In the genomic region with DNA sequence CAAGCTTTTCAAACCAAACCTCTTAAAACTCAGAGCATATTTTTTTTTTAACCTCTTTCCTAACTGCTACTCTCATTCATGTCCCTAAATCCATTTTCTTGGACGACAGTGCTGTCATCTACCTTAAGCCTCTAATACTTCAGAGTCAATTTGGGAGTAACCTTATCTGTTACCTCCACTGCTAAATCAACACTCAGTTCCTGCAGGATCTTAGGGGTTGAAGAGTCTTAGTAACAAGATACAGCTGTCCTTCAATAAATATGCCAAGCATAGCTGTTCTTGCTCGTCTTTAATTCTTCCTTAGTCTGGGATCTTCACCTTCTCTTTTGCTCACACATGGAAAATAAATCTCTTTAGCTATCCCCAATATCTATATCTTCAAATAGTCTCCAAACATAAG, we compare ENCODE assay signal across 16 mouse cellular contexts.
"Had no signal": no experiment of that assay in that cellular context is flagged by ENCODE, and none has a peak within 500 bp of the region (broad histone marks: within the 10 kb centered on the region; RNA-seq: fewer than 3 reads in every experiment).

No protein-coding gene starts in this region.

- H3K36me3 ChIP-seq: neural tube, embryonic 13.5 days; neural tube, embryonic 15.5 days; stomach, embryonic 15.5 days had no signal

- H3K4me3 ChIP-seq: neural tube, embryonic 13.5 days; neural tube, embryonic 15.5 days; stomach, embryonic 15.5 days had no signal

- H3K27me3 ChIP-seq: neural tube, embryonic 13.5 days; neural tube, embryonic 15.5 days; stomach, embryonic 15.5 days had no signal

- H3K4me1 ChIP-seq: neural tube, embryonic 13.5 days; neural tube, embryonic 15.5 days; stomach, embryonic 15.5 days had no signal

- DNase-seq: retina, postnatal 1 day; right cerebral cortex, adult 18-20 months; right cerebral cortex, postnatal 14 days; right cerebral cortex, postnatal 25 days; right cerebral cortex, postnatal 4 days; spleen, adult 18-20 months; thymus, adult 18-20 months; thymus, adult 2 months; thymus, postnatal 14 days; thymus, postnatal 25 days; thymus, postnatal 36 days; thymus, postnatal 4 days had no signal

- H3K9me3 ChIP-seq: neural tube, embryonic 13.5 days; neural tube, embryonic 15.5 days; stomach, embryonic 15.5 days had no signal

- H3K27ac ChIP-seq: neural tube, embryonic 13.5 days; neural tube, embryonic 15.5 days; stomach, embryonic 15.5 days; stomach, postnatal 0 days had no signal

- H3K4me2 ChIP-seq: neural tube, embryonic 13.5 days; neural tube, embryonic 15.5 days; stomach, embryonic 15.5 days had no signal

- H3K9ac ChIP-seq: neural tube, embryonic 13.5 days; neural tube, embryonic 15.5 days; stomach, embryonic 15.5 days had no signal
